Mouse (Mus musculus): Measurements from ENCODE around the gene Kcnk4.

DNA sequence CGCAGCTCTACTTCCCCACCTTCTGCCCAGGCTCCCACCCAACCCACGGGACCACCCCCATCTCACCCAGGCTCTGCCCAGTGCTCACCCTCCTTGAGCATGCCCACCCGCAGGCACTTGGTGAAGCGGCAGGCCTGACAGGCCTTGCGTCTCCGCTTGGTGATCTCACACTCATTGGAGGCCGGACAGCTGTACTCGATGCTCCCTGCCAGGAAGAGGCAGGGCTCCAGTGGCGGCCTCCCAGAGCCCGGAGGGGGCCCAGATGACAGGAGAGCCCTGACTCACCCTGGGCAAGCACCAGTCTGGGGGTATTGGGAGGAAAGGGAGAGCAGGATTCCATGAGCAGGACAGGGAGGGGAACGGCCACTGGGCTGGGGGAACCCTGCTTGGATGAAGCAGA is 20.3 kb downstream of the Kcnk4 start:
- TF ChIP-seq EP300 (IDR thresholded peaks at IDR 0.05; ENCODE audit: low read length) (no peak), USF2 (conservative IDR thresholded peaks at IDR 0.05; ENCODE audit: low read depth, low read length) (no peak), ZKSCAN1 (IDR thresholded peaks at IDR 0.05; ENCODE audit: borderline replicate concordance, low read depth, low read length) (no peak), KAT2A (IDR thresholded peaks at IDR 0.05; ENCODE audit: insufficient replicate concordance, low read length) (no peak), BHLHE40 (IDR thresholded peaks at IDR 0.05; ENCODE audit: low read depth, low read length) (no peak), CTCF (conservative IDR thresholded peaks at IDR 0.05 in 1 of 2, IDR thresholded peaks at IDR 0.05 in 1 of 2; ENCODE audit: low read depth in 2 of 2, low read length in 2 of 2) (no peak), CHD1 (IDR thresholded peaks at IDR 0.05; ENCODE audit: low read depth, low read length) (no peak), ZC3H11A (IDR thresholded peaks at IDR 0.05; ENCODE audit: low read depth, low read length) (no peak), ETS1 (conservative IDR thresholded peaks at IDR 0.05; ENCODE audit: low read depth, low read length) (no peak), MXI1 (IDR thresholded peaks at IDR 0.05; ENCODE audit: low read depth, low read length) (no peak), PAX5 (IDR thresholded peaks at IDR 0.05; ENCODE audit: low read length) (no peak)

All from CH12.LX (cell line).